Mouse (Mus musculus): ENCODE results near the gene Ppp1cb.

- TF ChIP-seq CTCF (IDR thresholded peaks at IDR 0.05; ENCODE audit: low read depth, low read length) = no peak
- no peak for TF ChIP-seq POLR2A (IDR thresholded peaks at IDR 0.05; ENCODE audit: insufficient read depth, low read length)
- TF ChIP-seq EP300 (IDR thresholded peaks at IDR 0.05; ENCODE audit: insufficient read depth, low read depth, low read length) = no peak
Measured at GRCm38 (mm10) chr5:32485430-32485829, 26.8 kb downstream of the Ppp1cb start.

Data from ES-Bruce4 (cell line).